Mouse (Mus musculus): ENCODE measurements around the gene Sirpb1a. TPM values are rescaled to one million over a fixed set of nuclear protein-coding genes. Genes with fewer than 3 reads are reported as not detected.

Gene Sirpb1a
- polyA plus RNA-seq, 1 experiment = not detected

- no peaks in the 10 kb centered on the region for H3K4me1 ChIP-seq (ENCODE audit: control insufficient read depth, insufficient read depth, low read length)
- H3K4me3 ChIP-seq (ENCODE audit: insufficient read depth, low read length) = no peak overlapping the region
- TF ChIP-seq POLR2A (IDR thresholded peaks at IDR 0.05; ENCODE audit: extremely low read depth, insufficient read depth, low read length) (no peak), CTCF (IDR thresholded peaks at IDR 0.05; ENCODE audit: extremely low read depth, insufficient read depth, low read length) (no peak)
- H3K27ac ChIP-seq (ENCODE audit: insufficient read depth, low read length) = no peak overlapping the region
These were observed 94.8 kb downstream of the Sirpb1a start for GRCm38 (mm10) chr3:15331545-15331944.

DNA sequence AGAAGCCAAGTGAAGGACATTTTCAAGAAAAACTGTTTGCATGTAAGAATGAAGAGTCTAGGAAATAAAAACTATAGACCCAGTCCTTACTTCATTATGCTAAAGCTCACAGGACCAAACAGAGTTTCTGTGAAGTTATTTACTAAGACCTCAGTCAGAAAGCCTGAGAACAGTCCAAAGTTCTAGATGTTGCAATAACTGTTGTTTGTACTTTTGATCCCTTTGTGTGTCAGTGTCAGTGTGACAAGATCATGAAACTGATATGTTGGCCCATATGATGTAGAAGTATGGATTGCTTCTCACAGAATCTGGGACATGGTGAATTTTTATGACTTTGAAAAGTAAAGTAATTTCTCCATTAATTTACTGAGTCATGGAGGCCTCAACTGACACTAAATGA lies 96.8 kb downstream of the Sirpb1a start:
- TF ChIP-seq CTCF (IDR thresholded peaks at IDR 0.05; ENCODE audit: extremely low read depth, insufficient read depth, low read length) (no peak), POLR2A (IDR thresholded peaks at IDR 0.05; ENCODE audit: extremely low read depth, insufficient read depth, low read length) (no peak)
- no peak overlapping the region for H3K4me3 ChIP-seq (ENCODE audit: insufficient read depth, low read length)
- H3K27ac ChIP-seq (ENCODE audit: insufficient read depth, low read length) = no peak overlapping the region
- no peaks in the 10 kb centered on the region for H3K4me1 ChIP-seq (ENCODE audit: control insufficient read depth, insufficient read depth, low read length)

Other genes starting within 250 kb of the Sirpb1a start
- gene Gm9733, start 94.2 kb downstream of the Sirpb1a start, polyA plus RNA-seq (2012; rRNA removed) = not detected in 2 replicates
- not detected in 2 replicates for gene Sirpb1b, start 148.5 kb upstream of the Sirpb1a start, polyA plus RNA-seq (2012; rRNA removed)